Mouse (Mus musculus): ENCODE measurements around the gene Defb29.

The Defb29 gene

DNA sequence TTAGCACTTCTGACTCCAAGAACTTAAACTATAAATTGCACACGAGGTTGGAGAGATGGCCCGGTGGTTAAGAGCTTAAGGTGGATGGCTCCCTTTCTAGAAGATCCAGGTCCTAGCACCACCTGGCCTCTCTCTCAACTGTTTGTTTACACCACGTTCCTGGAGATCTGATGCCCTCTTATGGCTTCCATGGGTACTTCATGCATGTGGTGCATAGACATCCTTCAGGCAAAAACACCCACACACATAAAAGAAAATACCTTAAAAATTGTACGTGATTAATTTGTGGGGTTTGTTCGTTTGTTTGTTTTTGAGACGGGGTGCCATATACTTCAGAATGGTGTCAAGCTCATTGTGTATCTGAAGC lies 39.1 kb downstream of the Defb29 start:
- DNase-seq (ENCODE audit: low read depth) = peak; percentile 24

DNA sequence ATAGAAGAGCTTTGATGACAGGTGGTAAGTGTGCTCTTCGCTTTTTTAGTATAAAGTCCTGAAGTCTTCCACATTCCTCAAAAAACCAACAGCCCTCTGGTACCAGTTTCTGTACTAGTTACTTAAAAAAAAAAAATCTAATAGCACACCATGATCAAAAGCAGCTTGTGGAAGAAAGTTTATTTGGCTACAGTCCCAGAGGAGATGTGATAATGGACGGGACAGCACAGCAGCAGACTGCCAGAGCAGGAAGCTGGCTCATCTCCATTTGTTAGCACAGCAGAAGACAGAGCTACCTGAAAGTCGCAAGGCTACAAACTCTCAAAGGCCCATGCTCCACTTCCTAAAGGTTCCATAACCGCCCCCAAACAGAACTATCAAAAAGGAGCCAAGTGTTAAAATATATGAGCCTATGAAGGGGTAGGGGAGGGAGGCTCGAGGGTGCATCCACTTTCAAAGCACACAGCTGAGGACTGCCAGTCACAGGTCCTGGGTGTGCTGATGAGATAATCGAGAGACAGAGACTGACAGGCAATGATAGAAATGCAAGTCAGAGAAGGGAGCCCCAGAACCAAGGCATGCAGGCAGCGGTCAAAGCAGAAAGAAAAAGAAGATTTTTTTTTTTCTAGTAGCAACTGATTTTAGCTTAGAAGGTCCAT lies 39.6 kb downstream of the Defb29 start:
- DNase-seq (ENCODE audit: low read depth) = no peak

DNA sequence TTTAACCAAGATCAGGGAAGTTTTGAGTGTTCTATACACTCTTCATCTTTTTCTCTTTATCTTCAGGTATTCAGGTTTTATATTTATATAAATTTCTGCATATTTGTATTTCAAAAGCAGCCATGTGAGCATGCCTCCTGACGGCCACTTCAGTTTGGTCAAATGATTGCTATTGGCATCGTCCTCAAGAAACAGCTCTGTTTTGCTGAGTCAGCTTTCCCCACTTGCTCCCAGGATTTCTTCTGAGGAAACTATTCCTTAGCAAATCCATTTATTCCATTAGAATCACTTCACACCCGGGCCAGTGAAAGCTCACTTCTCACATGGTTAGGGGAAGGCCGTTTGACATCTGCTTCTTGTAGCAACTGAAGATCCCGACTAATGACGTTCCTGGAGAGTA lies 41.9 kb downstream of the Defb29 start:
- DNase-seq (ENCODE audit: low read depth) = no peak

DNA sequence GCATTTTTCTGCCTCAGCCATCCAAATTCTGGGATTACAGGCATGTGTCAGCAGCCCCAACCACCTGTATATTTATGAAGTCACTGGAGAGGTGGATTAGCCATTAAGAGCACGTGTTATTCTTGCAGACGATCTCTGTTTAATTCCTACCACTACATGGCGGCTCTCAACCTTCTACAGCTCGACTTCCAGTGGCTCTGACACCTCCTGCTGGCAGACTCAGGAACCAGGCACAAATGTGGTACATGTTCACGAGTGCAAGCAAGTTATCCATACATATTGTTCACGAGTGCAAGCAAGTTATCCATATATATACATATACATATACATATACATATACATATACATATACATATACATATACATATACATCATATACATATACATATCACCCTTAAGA lies 46.7 kb downstream of the Defb29 start:
- DNase-seq (ENCODE audit: low read depth) = no peak

DNA sequence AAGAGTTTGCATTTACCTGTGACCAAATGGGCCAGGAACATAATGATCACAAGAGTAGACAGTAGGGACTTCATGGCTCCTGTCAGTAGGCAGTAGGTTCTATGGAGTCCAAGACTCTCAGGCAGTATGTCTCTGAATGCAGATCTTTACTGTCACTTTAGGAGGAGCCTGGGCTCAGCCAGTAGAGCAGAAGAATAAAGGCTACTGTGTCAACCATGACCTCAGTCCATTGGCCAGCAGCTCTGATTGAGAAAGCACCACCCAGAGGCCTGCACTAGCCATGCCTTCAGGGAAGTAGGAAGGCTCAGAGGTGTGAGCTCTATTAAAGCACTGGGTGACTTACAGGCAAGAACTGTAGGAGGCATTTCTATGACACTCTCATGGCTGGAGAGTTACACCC lies 49.9 kb downstream of the Defb29 start, which contains the start of gene Defb22:
Gene Defb22 (minus strand): TSS at position 101 of the 400 bp plus-strand sequence.
- DNase-seq (ENCODE audit: low read depth) = no peak
